Mouse (Mus musculus): ENCODE results near the gene Anks1. TPM values are rescaled to one million over a fixed set of nuclear protein-coding genes. Genes with fewer than 3 reads are reported as not detected.
A peak's percentile ranks its signal among the peaks of the same experiment; 100 is the strongest.

Gene Anks1
- polyA plus RNA-seq, 1 experiment from 2014 or later, result 19.0 TPM

GRCm38 (mm10) chr17:28081385-28081784 is 172.3 kb downstream of the Anks1 start:
- Histone ChIP-seq H3K36me3 (no peaks in the 10 kb centered on the region), H3K9ac (replicated peaks) (no peak overlapping the region), H3K4me2 (no peak overlapping the region), H3K27me3 (peaks cover 23% of the 10 kb centered on the region), H3K4me1 (replicated peaks) (peaks cover 26% of the 10 kb centered on the region), H3K27ac (no peak overlapping the region), H3K9me3 (no peaks in the 10 kb centered on the region), H3K4me3 (replicated peaks) (no peak overlapping the region)
- WGBS, result 57% methylated on average over 9 of the region's 9 CpGs
- no peak for ATAC-seq (ENCODE audit: insufficient number of reproducible peaks, insufficient read depth, low FRiP score, low TSS enrichment, low read depth)

GRCm38 (mm10) chr17:28081856-28082255 is 172.8 kb downstream of the Anks1 start:
- Histone ChIP-seq H3K27me3 (peaks cover 23% of the 10 kb centered on the region), H3K36me3 (no peaks in the 10 kb centered on the region), H3K4me1 (replicated peaks) (peaks cover 26% of the 10 kb centered on the region), H3K4me2 (no peak overlapping the region), H3K27ac (no peak overlapping the region), H3K9ac (replicated peaks) (no peak overlapping the region), H3K9me3 (no peaks in the 10 kb centered on the region), H3K4me3 (replicated peaks) (no peak overlapping the region)
- no peak for ATAC-seq (ENCODE audit: insufficient number of reproducible peaks, insufficient read depth, low FRiP score, low TSS enrichment, low read depth)
- WGBS, result 88% methylated on average over 7 of the region's 7 CpGs

- peaks cover 34% of the 10 kb centered on the region for H3K4me1 ChIP-seq (replicated peaks)
- 66% methylated on average over 13 of the region's 13 CpGs for WGBS
Observed at GRCm38 (mm10) chr17:28082863-28083262, 173.8 kb downstream of the Anks1 start.

GRCm38 (mm10) chr17:28084395-28084905 is 175.3 kb downstream of the Anks1 start:
- Histone ChIP-seq H3K27me3 (peaks cover 23% of the 10 kb centered on the region), H3K4me3 (replicated peaks) (0 out of 2 replicates have a peak overlapping the region, but pooled peaks have one; percentile 17), H3K9ac (replicated peaks) (no peak overlapping the region), H3K36me3 (no peaks in the 10 kb centered on the region), H3K4me1 (replicated peaks) (peaks cover 33% of the 10 kb centered on the region), H3K4me2 (peak overlapping the region; percentile 49; the same call in 1 of the 2 replicates), H3K9me3 (no peaks in the 10 kb centered on the region), H3K27ac (no peak overlapping the region)
- ATAC-seq (ENCODE audit: insufficient number of reproducible peaks, insufficient read depth, low FRiP score, low TSS enrichment, low read depth), result no peak
- WGBS, result 20% methylated on average over 22 of the region's 22 CpGs

More at GRCm38 (mm10) chr17:28082863-28083262, 173.8 kb downstream of the Anks1 start:
- Histone ChIP-seq H3K9me3 (no peaks in the 10 kb centered on the region), H3K4me2 (no peak overlapping the region), H3K27me3 (peaks cover 23% of the 10 kb centered on the region), H3K4me3 (replicated peaks) (no peak overlapping the region), H3K27ac (no peak overlapping the region), H3K36me3 (no peaks in the 10 kb centered on the region), H3K9ac (replicated peaks) (no peak overlapping the region)
- no peak for ATAC-seq (ENCODE audit: insufficient number of reproducible peaks, insufficient read depth, low FRiP score, low TSS enrichment, low read depth)

GRCm38 (mm10) chr17:28084964-28085363 is 175.9 kb downstream of the Anks1 start:
- 1% methylated on average over 16 of the region's 16 CpGs for whole genome bisulfite sequencing
- Histone ChIP-seq H3K4me2 (peak overlapping the region; percentile 49), H3K9ac (replicated peaks) (no peak overlapping the region), H3K9me3 (no peaks in the 10 kb centered on the region), H3K27me3 (peaks cover 20% of the 10 kb centered on the region), H3K27ac (peak overlapping the region; percentile 66; the same call in 1 of the 2 replicates), H3K36me3 (no peaks in the 10 kb centered on the region), H3K4me1 (replicated peaks) (peaks cover 29% of the 10 kb centered on the region), H3K4me3 (replicated peaks) (peak overlapping the region; percentile 17; the same call in 1 of the 2 replicates)
- ATAC-seq (ENCODE audit: insufficient number of reproducible peaks, insufficient read depth, low FRiP score, low TSS enrichment, low read depth), result peak; percentile 66; the same call in 1 of the 2 replicates

- Histone ChIP-seq H3K4me1 (replicated peaks) (peaks cover 28% of the 10 kb centered on the region; the same call in 1 of the 2 replicates), H3K9ac (replicated peaks) (no peak overlapping the region), H3K4me2 (no peak overlapping the region), H3K36me3 (no peaks in the 10 kb centered on the region), H3K27me3 (peaks cover 13% of the 10 kb centered on the region; the same call in 1 of the 2 replicates), H3K4me3 (replicated peaks) (no peak overlapping the region), H3K27ac (0 out of 2 replicates have a peak overlapping the region, but pooled peaks have one; percentile 32), H3K9me3 (peaks cover 7% of the 10 kb centered on the region; the same call in 1 of the 2 replicates)
- no peak for ATAC-seq (ENCODE audit: insufficient number of reproducible peaks, insufficient read depth, low FRiP score, low TSS enrichment, low read depth)
- 31% methylated on average over 5 of the region's 5 CpGs for WGBS
Observed at GRCm38 (mm10) chr17:28087430-28087829, 178.3 kb downstream of the Anks1 start.

GRCm38 (mm10) chr17:28088718-28089117 is 179.6 kb downstream of the Anks1 start:
- no peak overlapping the region for H3K4me3 ChIP-seq (replicated peaks)
- H3K4me2 ChIP-seq, result no peak overlapping the region
- 97% methylated on average over 6 of the region's 6 CpGs for WGBS
- H3K27me3 ChIP-seq, result peaks cover 5% of the 10 kb centered on the region; the same call in 1 of the 2 replicates
- no peak overlapping the region for H3K9ac ChIP-seq (replicated peaks)
- no peak overlapping the region for H3K27ac ChIP-seq
- H3K4me1 ChIP-seq (replicated peaks), result peaks cover 28% of the 10 kb centered on the region; the same call in 1 of the 2 replicates
- no peak for ATAC-seq (ENCODE audit: insufficient number of reproducible peaks, insufficient read depth, low FRiP score, low TSS enrichment, low read depth)
- H3K9me3 ChIP-seq, result peaks cover 7% of the 10 kb centered on the region; the same call in 1 of the 2 replicates
- H3K36me3 ChIP-seq, result no peaks in the 10 kb centered on the region

GRCm38 (mm10) chr17:28092297-28092696 is 183.2 kb downstream of the Anks1 start:
- H3K4me1 ChIP-seq (replicated peaks), result peaks cover 14% of the 10 kb centered on the region
- no peak for ATAC-seq (ENCODE audit: insufficient number of reproducible peaks, insufficient read depth, low FRiP score, low TSS enrichment, low read depth)
- H3K9ac ChIP-seq (replicated peaks), result no peak overlapping the region

GRCm38 (mm10) chr17:28093837-28094236 is 184.7 kb downstream of the Anks1 start:
- Histone ChIP-seq H3K27ac (no peak overlapping the region), H3K4me3 (replicated peaks) (no peak overlapping the region), H3K27me3 (0 out of 2 replicates have a peak, but pooled peaks cover 3% of the 10 kb centered on the region), H3K4me1 (replicated peaks) (peaks cover 22% of the 10 kb centered on the region), H3K4me2 (no peak overlapping the region), H3K9ac (replicated peaks) (no peak overlapping the region), H3K9me3 (peaks cover 10% of the 10 kb centered on the region; the same call in 1 of the 2 replicates), H3K36me3 (no peaks in the 10 kb centered on the region)
- ATAC-seq (ENCODE audit: insufficient number of reproducible peaks, insufficient read depth, low FRiP score, low TSS enrichment, low read depth), result no peak
- WGBS, result 87% methylated on average over 3 of the region's 3 CpGs

More at GRCm38 (mm10) chr17:28092297-28092696, 183.2 kb downstream of the Anks1 start:
- Histone ChIP-seq H3K9me3 (peaks cover 10% of the 10 kb centered on the region; the same call in 1 of the 2 replicates), H3K27ac (no peak overlapping the region), H3K36me3 (no peaks in the 10 kb centered on the region), H3K4me3 (replicated peaks) (no peak overlapping the region), H3K27me3 (no peaks in the 10 kb centered on the region), H3K4me2 (no peak overlapping the region)
- WGBS, result 94% methylated on average over 2 of the region's 2 CpGs

- no peak overlapping the region for H3K4me2 ChIP-seq
- 84% methylated on average over 10 of the region's 10 CpGs for WGBS
- H3K4me3 ChIP-seq (replicated peaks), result no peak overlapping the region
- no peak overlapping the region for H3K27ac ChIP-seq
- H3K4me1 ChIP-seq (replicated peaks), result peaks cover 34% of the 10 kb centered on the region
- H3K9ac ChIP-seq (replicated peaks), result no peak overlapping the region
- no peak for ATAC-seq (ENCODE audit: insufficient number of reproducible peaks, insufficient read depth, low FRiP score, low TSS enrichment, low read depth)
- peaks cover 16% of the 10 kb centered on the region; the same call in 1 of the 2 replicates for H3K9me3 ChIP-seq
- H3K27me3 ChIP-seq, result 0 out of 2 replicates have a peak, but pooled peaks cover 3% of the 10 kb centered on the region
- H3K36me3 ChIP-seq, result no peaks in the 10 kb centered on the region
Observed at GRCm38 (mm10) chr17:28096418-28096817, 187.3 kb downstream of the Anks1 start.

GRCm38 (mm10) chr17:28097308-28097707 is 188.2 kb downstream of the Anks1 start:
- Histone ChIP-seq H3K9me3 (peaks cover 10% of the 10 kb centered on the region; the same call in 1 of the 2 replicates), H3K4me1 (replicated peaks) (peaks cover 43% of the 10 kb centered on the region), H3K27me3 (0 out of 2 replicates have a peak, but pooled peaks cover 3% of the 10 kb centered on the region), H3K4me3 (replicated peaks) (no peak overlapping the region), H3K27ac (no peak overlapping the region), H3K4me2 (no peak overlapping the region), H3K36me3 (no peaks in the 10 kb centered on the region), H3K9ac (replicated peaks) (no peak overlapping the region)
- no peak for ATAC-seq (ENCODE audit: insufficient number of reproducible peaks, insufficient read depth, low FRiP score, low TSS enrichment, low read depth)
- 85% methylated on average over 13 of the region's 13 CpGs for WGBS

Measured in limb, embryonic 12.5 days (tissue).